Mouse (Mus musculus) A20 (cell line): Measurements from ENCODE around the gene Sec24a.
"Not testable (repeated sequence)": the region's sequence is repeated elsewhere in the genome, so short reads cannot be mapped to it uniquely, and the experiment has no call there.

Experiments used
- DNase-seq: peaks from one replicate; pipeline ENCODE4 v3.0.0-alpha.2; 2011; ENCODE audit warnings: low read depth, low spot score

The Sec24a gene

DNA sequence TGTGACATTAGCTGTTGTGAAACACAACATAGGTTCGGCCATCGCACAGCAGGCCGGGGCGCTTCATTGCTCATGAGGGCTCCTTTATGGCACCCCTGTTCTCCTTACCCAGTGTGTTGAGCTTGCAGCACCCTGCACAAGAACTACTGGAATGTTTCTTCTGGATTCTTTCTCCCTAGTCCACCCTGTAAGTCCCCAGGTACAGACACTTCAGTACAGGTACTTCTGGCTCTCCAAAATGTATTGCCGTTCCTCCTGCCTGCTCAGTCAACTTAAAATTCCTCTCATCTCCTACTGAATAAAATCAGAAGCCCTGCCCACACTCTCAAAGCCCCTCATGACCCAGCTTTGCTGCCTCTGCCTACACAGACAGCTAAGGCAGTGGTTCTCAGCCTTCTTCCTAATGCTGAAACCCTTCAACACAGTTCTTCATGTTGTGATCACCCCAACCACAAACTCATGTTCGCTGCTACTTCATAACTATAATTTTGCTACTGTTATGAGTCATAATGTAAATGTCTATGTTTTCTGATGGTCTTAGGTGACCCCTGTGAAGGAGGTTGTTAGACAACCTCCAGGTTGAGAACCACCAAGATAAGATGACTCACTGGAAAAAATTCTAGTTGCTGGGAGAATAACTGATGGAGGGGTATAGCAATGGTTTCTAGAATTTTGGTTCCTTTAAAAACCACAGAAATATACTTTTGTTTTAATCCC is 3.3 kb downstream of the Sec24a start:
- DNase-seq = peak; percentile 86

DNA sequence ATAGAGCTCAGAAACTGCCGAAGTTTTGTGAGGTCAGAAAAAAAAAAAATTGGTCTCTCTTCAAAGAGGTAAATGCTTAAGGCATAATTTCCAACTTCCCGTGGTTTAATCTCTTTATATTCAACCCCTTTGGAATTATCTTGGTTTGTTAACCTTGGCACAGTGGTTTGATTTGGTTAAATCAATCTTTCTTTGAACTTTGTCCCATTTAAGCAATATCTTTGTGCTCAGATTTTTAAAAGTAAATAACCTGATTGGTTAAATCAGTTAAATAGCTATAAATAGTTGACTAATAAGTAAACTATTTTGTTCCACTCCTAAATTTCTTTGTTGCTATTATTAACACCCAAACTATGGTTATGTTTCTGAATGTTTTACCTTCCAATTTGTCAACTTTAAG is 4.2 kb downstream of the Sec24a start:
- peak; percentile 41 for DNase-seq

DNA sequence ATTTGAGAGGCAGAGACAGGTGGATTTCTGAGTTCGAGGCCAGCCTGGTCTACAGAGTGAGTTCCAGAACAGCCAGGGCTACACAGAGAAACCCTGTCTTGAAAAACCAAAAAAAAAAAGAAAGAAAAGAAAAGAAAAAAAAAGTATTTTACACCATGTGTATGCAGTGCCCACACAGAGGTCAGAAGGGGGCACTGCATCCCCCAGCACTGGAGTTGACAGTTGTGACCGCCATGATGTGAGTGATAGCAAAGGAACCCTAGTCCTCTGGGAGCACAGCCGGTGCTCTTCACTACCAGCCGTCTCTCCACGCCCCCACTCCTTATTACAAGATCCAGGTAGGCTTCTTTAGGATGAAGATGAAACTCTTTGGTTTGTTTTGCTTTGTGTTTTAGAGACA is 5.2 kb downstream of the Sec24a start:
- peak; percentile 62 for DNase-seq

DNA sequence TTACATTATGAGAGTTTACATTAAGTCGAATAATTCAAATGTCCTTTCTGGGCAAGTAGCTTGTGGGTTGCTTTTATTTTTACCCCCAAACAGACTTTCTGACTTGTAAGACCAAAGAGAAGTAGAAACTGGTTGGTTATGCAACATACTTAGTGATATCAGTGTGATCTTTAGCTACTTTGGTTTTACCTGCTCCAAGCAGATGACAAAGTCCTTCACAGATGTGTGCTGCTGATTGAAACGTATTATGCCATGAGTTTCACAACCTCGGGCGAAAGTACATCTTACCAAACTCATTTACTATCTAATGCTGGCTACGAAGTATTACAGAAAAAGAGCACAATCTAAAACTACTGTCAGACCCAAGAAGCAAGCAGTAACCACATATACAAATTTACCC is 5.8 kb downstream of the Sec24a start:
- DNase-seq = peak; percentile 57

DNA sequence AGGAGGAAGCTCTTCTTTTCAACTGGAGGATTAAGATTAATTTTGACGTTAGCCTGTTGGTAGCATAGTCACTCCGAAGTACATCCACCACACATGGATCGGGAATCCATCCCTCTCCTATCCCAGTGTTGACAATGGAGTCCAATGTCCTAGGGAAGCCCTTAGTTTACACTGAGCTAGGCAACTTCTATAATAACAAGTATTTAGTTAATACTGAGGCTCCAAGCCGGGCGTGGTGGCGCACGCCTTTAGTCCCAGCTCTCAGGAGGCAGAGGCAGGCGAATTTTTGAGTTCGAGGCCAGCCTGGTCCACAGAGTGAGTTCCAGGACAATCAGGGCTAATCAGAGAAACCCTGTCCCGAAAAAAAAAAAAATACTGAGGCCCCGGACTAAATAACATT is 6.4 kb downstream of the Sec24a start:
- no peak for DNase-seq

DNA sequence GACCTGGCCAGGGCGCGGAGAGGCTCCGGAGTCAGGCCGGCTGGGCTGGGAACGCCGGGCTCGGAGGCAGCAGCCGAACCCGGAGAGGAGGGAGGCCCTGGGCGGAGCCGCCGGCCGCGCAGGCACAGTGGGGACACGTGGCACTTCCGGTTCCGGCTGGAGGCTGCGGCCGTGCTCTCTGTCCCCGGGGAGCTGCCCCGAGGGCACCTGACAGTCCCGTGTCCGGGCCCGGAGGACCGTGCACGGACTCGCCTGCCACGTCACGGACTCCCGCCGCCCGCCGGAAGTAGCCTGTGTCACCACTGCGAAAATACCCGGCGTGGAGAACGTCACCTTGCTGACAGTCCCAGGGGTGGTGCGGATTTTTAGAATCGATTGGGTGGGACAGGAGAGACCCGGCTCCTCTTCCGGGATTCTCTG is 7.1 kb downstream of the Sec24a start:
- peak; percentile 96 for DNase-seq

DNA sequence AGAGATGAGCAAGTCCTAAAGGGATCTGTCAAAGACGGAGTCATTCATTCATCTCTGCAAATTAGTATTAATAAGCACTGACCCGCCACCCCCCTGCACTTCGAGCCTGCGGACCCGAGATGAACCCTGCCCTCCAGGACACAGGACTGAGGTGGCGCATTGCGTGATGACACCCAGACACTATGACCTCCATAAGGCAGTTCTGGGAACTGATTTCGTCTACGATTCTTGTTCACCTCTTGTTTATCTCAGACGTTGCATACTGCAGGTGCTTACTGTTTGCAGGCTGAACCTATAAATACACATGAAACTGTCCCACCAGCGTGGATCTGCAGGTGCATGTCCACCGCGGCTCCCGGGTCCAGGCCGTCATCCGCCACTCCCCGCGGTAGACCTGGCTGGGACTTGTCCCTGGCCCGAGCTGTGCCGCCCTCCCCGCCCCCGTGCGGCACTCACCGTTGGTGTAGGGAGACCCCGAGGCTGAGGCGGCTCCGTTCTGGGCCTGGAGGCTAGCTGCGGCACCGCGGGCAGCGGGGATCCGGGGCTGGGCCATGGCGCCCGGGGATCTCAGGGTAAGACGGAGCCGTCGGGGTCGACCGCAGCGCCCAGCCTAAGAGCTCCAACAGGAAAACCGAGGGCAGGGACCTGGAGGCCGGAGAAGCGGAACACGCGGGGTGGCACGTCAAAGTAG is 7.7 kb downstream of the Sec24a start:
- DNase-seq = no peak

DNA sequence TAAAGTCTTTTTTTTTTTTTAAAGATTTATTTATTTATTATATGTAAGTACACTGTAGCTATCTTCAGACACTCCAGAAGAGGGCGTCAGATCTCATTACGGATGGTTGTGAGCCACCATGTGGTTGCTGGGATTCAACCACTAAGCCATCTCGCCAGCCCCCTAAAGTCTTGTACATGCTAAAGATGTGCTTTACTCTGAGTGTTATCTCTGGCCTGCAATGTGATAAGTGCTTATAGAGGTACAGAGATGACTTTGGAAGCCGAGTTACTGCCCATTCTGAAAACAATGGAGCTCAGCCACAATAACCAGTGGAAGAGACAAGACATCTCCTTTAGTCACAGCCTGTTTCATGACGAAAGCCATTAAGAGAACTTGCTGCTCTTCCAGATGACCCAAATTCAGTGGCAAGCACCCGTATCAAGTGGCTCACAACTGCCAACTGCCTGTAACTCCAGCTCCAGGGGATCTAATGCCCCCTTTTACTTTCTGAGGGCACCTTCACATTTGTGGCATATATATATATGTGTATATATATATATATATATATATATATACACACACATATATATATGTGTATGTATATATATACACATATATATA is 11.7 kb downstream of the Sec24a start:
- not testable (repeated sequence) for DNase-seq

DNA sequence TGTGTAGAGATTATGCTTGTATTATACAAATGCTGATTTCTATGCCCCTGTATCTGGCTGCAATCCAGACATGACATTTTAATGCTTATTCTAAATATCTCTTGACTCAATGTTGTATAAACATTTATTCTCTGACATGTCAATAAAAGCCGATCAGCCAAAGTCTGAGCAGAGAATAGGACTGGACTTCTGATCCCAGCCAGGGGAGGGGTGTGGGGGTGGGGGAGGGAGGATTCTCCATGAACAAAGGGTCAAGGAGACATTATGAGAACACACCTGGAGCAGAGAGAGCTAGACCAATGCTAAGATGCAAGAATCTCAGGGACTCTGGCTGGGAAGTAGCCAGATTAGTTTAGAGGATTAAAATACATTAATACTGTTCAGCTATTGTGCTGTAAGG is 17.3 kb downstream of the Sec24a start:
- no peak for DNase-seq

DNA sequence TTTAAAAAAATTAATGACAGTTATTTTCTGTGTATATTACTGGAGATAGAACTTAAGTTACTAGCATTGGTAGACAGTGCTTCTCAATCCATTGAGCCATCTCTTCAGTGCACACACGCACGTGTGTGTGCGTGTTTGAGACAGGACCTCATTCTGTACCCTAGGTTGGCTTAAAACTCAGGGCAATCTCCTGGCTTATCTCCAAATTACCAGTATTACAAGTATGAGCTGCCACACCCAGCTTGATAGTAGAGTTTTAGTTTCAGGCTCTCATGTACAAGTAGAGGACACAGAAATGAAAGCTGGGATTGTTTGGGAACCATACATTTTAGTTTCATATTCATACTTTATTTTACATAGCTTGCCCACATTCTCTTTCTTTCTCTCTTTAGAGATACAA is 22.7 kb downstream of the Sec24a start:
- DNase-seq = no peak

DNA sequence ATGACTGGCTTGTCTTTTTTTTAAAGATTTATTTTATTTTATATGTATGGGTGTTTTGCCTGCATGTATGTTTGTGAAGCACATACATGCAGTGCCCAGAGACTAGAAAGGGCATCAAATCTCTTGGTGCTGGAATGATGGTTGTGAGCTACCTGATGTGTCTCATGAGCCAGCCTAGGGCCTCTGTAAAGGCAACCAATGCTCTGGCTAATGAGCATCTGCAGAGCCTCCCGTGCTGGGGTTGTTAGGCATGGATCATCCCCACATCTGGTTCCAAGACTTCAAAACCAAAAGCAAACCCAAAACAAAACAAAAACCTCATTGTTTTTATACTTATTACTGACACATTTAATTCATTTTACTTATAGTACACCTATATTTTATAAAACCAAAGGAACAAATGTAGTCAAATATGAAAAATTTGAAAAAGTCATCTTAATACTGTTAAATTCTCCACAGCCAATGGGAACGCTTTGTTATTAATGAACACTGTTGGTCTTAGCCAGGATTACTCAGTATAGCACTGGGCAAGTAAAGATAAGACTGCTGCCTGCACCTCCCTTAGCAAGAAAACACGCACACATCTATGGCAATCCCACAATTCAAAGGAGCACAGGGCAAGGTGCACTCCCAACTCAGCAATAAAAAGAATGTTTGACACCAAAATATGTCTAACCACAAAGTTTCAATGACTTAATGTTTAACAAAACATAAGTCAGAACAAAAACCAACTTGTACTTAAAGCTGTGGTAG is 24.6 kb downstream of the Sec24a start:
- no peak for DNase-seq

DNA sequence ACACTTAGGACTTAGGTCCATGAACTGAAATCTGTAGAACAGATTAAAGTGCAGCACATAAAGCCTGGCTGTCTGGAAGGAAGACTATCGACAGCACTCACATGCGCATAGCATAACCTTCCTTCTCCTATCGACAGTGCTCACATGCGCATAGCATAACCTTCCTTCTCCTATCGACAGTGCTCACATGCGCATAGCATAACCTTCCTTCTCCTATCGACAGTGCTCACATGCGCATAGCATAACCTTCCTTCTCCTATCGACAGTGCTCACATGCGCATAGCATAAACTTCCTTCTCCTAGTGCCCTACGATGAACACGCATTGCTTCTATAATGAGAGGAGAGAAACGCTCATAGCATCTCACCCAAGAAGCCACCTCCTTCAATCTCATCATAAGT is 29.2 kb downstream of the Sec24a start:
- not testable (repeated sequence) for DNase-seq

DNA sequence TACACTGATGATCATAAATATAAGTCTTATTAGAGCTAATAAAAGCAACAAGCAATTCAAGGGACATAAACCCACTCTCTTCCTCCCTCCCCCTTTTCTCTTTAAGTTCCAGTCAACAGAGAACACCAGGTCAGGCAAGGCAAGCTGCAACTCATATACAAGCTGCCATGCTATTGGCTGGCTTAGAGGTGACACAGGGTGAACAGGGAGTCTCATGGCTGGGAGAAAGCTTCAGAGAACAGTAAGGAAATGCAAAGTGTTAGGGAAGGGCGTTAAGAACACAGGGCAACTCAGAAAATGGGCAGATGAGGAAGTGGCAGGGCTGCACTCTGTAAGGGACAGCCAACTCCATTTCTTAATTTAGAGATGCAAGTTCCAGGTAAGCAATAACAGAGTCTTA is 30.6 kb downstream of the Sec24a start:
- no peak for DNase-seq

DNA sequence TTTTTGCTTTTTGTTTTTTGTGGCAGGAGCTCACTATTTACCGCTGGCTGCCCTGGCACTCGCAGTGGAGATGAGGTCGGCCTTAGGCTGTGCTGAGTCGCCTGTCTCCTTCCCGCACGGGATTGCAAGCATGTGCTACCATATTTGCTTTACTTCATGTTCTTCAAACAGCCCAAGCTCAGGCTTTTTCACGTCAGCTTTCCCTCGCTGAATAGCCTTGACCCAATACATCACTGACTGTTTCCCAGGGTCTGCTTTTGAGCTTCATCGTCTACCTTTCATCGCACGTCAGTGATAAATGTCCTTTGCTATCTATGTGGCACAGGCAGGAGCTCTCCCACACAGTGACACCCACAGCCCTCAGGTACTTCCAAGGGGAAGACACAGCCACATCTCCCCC is 42.4 kb downstream of the Sec24a start:
- DNase-seq = no peak

DNA sequence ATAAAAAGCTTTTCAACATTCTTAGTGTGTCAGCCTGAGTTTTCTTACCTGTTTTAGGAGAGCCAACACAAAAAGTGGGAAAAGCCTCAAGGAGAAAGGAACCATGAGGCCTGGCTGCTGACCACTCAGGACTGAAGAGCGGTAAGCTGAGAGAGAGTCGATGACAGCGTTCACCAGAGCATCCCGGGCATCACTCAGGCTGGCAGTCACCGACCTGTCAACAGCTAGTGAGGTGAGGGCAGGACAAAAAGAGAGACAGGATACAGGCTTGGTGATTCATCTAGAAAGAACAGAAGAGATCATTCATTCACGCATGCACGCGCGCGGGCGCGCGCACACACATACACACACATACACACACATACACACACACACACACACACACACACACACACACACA is 56.4 kb downstream of the Sec24a start:
- DNase-seq = no peak

DNA sequence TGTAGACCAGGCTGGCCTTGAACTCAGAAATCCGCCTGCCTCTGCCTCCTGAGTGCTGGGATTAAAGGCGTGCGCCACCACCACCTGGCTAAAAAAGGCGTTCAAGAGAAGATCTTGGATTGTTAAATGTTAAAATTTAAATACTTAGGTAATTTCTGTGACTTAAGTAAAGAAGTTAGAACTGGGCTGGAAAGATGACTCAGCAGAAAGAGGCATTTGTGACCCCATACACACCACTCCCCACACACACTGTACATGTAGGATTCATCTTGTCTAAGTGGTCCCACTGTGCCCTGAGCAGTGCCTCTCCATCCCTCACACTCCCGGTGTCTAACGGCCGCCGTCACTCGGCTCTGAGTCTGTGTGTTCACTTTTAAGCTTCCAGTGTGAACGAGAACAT is 57.0 kb downstream of the Sec24a start:
- DNase-seq = no peak

DNA sequence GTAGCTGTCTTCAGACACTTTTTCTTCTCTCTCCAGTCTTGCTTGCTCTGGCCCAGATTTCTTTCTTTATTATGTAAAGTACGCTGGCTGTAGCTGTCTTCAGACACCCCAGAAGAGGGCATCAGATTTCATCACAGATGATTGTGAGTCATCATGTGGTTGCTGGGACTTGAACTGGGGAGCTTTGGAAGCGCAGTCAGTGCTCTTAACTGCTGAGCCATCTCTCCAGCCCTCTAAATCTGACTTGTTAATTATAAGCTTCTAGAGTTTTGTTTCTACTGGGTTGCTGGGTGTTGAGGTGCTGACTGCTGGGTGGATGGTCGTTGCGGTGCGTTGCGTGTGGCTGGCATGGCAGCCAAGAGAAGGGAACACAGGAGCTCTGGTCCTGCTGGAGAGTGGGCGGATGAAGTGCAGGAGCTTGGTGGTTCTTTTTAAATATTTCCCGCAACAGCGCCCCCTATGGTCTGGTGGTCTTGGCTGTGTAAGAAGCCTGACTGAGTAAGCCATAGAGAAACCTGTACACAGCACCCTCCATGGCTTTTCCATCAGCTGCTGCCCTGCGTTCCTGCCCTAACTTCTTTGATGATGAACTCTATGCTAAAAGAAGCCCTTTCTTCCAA is 59.9 kb downstream of the Sec24a start:
- peak; percentile 63 for DNase-seq

DNA sequence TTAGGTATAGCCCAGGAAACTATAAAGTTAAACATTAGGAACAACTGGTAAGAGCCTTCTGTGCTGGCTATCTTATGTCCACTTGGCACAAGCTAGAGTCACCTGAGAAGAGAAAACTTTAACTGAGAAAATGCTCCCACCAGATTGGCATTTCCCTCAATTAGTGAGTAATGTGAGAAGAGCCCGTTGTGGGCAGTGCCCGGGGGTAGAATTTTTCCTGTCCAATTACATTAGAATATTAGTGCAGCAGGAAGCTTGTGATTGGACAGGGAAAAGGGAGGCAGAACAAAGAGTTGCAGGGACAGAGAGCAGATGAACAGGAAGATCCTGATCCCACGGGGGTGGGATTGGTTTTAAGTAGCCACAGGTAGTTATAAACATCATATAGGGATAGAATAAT is 60.6 kb downstream of the Sec24a start:
- DNase-seq = no peak

DNA sequence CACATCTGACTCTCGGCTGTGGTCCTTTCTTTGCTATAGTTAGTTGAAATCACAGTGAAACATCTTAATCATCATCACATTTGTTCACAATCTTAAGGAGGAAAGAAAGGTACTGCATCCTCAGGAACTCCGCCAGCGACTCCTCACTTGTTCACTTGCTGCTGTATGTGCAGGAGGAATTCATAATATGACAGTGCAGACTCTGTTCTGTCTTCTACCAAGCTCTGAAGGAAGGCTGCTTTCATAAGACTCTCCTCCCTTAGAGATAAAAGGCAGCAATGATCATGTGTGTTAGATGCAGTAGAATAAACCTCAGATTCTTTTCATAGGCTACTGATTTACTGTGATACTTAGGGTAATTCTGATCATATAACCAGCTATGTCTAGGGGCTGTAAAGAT is 68.5 kb downstream of the Sec24a start:
- no peak for DNase-seq

DNA sequence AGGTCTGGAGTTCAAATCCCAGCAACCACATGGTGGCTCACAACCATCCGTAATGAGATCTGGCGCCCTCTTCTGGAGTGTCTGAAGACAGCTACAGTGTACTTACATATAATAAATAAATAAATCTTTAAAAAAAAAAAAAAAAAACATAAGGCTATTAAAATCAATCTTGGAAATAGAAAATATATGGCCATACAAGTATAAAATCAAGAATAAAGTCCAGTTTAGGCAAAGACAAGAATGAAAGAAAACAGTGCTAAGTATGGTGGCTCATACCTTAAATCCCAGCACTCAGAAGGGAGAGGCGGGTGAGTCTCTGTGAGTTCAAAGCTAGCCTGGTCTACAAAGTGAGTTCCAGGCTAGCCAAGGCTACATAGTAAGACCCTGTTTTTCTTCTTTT is 72.8 kb downstream of the Sec24a start:
- not testable (repeated sequence) for DNase-seq

DNA sequence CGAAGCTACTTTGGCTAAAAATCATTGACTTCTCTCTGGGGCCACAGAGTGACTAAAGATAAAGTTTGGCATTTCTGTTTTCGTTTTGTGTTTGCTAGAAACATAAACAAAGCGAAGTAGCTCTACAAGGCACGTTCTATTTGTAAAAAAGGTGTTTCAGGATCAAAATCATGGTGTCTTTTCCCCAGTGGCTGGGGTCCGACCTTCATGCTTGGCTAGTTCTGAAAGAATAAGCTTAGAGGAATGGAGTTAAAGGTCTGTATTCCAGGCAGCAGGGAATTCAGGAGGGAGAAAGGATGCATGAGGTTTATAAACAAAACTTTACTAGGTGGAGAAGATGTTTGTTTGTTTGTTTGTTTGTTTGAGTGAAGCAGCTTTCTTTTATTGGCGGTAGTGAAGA is 74.1 kb downstream of the Sec24a start:
- DNase-seq = no peak
